Mouse (Mus musculus): ENCODE data around the gene Abcb9.
"Not testable (repeated sequence)": the region's sequence is repeated elsewhere in the genome, so short reads cannot be mapped to it uniquely, and the experiment has no call there.

Gene Abcb9

GRCm38 (mm10) chr5:124059677-124060076 lies 35.9 kb downstream of the Abcb9 start:
- DNase-seq (ENCODE audit: low read depth), result no peak

GRCm38 (mm10) chr5:124058749-124059148 lies 36.8 kb downstream of the Abcb9 start:
- no peak for DNase-seq (ENCODE audit: low read depth)

- DNase-seq (ENCODE audit: low read depth), result no peak
These were observed 38.6 kb downstream of the Abcb9 start for GRCm38 (mm10) chr5:124056956-124057355.

- peak; percentile 49 for DNase-seq (ENCODE audit: low read depth)
These were observed 39.4 kb downstream of the Abcb9 start for GRCm38 (mm10) chr5:124056219-124056618.

GRCm38 (mm10) chr5:124052641-124053040 lies 43.0 kb downstream of the Abcb9 start:
- not testable (repeated sequence) for DNase-seq (ENCODE audit: low read depth)

- DNase-seq (ENCODE audit: low read depth), result peak; percentile 69
These were observed 43.6 kb downstream of the Abcb9 start for GRCm38 (mm10) chr5:124051899-124052491.

GRCm38 (mm10) chr5:124050095-124051050 lies 45.2 kb downstream of the Abcb9 start:
- peak; percentile 68 for DNase-seq (ENCODE audit: low read depth)

- no peak for DNase-seq (ENCODE audit: low read depth)
These were observed 46.2 kb downstream of the Abcb9 start for GRCm38 (mm10) chr5:124049249-124050045.

- DNase-seq (ENCODE audit: low read depth), result no peak
These were observed 48.7 kb downstream of the Abcb9 start for GRCm38 (mm10) chr5:124046741-124047401.

- no peak for DNase-seq (ENCODE audit: low read depth)
These were observed 50.1 kb downstream of the Abcb9 start for GRCm38 (mm10) chr5:124045453-124046010.

- DNase-seq (ENCODE audit: low read depth), result no peak
These were observed 51.6 kb downstream of the Abcb9 start for GRCm38 (mm10) chr5:124043999-124044398.

GRCm38 (mm10) chr5:124043212-124043978 lies 52.2 kb downstream of the Abcb9 start:
- no peak for DNase-seq (ENCODE audit: low read depth)

- no peak for DNase-seq (ENCODE audit: low read depth)
These were observed 54.5 kb downstream of the Abcb9 start for GRCm38 (mm10) chr5:124041097-124041496.

GRCm38 (mm10) chr5:124039602-124040001 lies 56.0 kb downstream of the Abcb9 start:
- DNase-seq (ENCODE audit: low read depth), result no peak

GRCm38 (mm10) chr5:124036836-124037235 lies 58.8 kb downstream of the Abcb9 start:
- peak; percentile 80 for DNase-seq (ENCODE audit: low read depth)

- DNase-seq (ENCODE audit: low read depth), result peak; percentile 81
These were observed 59.3 kb downstream of the Abcb9 start for GRCm38 (mm10) chr5:124036341-124036740.

- DNase-seq (ENCODE audit: low read depth), result peak; percentile 92
These were observed 59.8 kb downstream of the Abcb9 start for GRCm38 (mm10) chr5:124035806-124036205.

- DNase-seq (ENCODE audit: low read depth), result no peak
These were observed 60.2 kb downstream of the Abcb9 start for GRCm38 (mm10) chr5:124035406-124035805.

GRCm38 (mm10) chr5:124034471-124034870 lies 61.1 kb downstream of the Abcb9 start:
- DNase-seq (ENCODE audit: low read depth), result peak; percentile 95

GRCm38 (mm10) chr5:124032001-124032508 lies 63.5 kb downstream of the Abcb9 start, which contains the start of gene Vps37b:
Vps37b (minus strand) TSS chr5:124032270.
- peak; percentile 96 for DNase-seq (ENCODE audit: low read depth)

Data from naive thymus-derived CD4-positive, alpha-beta T cell, adult 2 months (primary cell).